Mouse (Mus musculus) embryonic facial prominence, embryonic 15.5 days (tissue): ENCODE measurements around the gene Trim8. TPM values are rescaled to one million over a fixed set of nuclear protein-coding genes. Genes with fewer than 3 reads are reported as not detected.
A peak's percentile ranks its signal among the peaks of the same experiment; 100 is the strongest.

Source experiments
- ATAC-seq: fragments of 200-750 bp; cut with Nextera tagmentation; 2 replicates; pipeline ENCODE4 v1.8.0; 2017; ENCODE audit warnings: low read depth, moderate TSS enrichment; ENCODE audit not compliant: insufficient number of reproducible peaks, low FRiP score, low TSS enrichment
- H3K27ac ChIP-seq: fragments of 300-500 bp; sonication (generic); replicated peaks from 2 replicates; pipeline ENCODE4 v1.5.1; 2015; ENCODE audit warnings: mild to moderate bottlenecking, inconsistent platforms
- H3K27me3 ChIP-seq: fragments of 300-500 bp; sonication (generic); 2 replicates; pipeline ENCODE4 v1.6.1; 2015; ENCODE audit warnings: inconsistent platforms
- H3K36me3 ChIP-seq: fragments of 300-500 bp; sonication (generic); 2 replicates; pipeline ENCODE4 v1.6.1; 2015; ENCODE audit warnings: mild to moderate bottlenecking, inconsistent platforms
- H3K4me1 ChIP-seq: fragments of 300-500 bp; sonication (generic); 2 replicates; pipeline ENCODE4 v1.6.1; 2015; ENCODE audit warnings: inconsistent platforms
- H3K4me2 ChIP-seq: fragments of 300-500 bp; sonication (generic); replicated peaks from 2 replicates; pipeline ENCODE4 v1.6.1; 2015; ENCODE audit warnings: mild to moderate bottlenecking, inconsistent platforms
- H3K4me3 ChIP-seq: fragments of 300-500 bp; sonication (generic); replicated peaks from 2 replicates; pipeline ENCODE4 v1.5.1; 2015; ENCODE audit warnings: mild to moderate bottlenecking, inconsistent platforms
- H3K9ac ChIP-seq: fragments of 300-500 bp; sonication (generic); 2 replicates; pipeline ENCODE4 v1.6.1; 2015; ENCODE audit warnings: inconsistent platforms
- H3K9me3 ChIP-seq: fragments of 300-500 bp; sonication (generic); replicated peaks from 2 replicates; pipeline ENCODE4 v1.6.1; 2016; ENCODE audit warnings: inconsistent platforms
- WGBS: fragments of 180-500 bp; shearing (Covaris S2); methylation state at CpG from one replicate; pipeline ENCODE4 v1.1.7; 2015; 5-methylcytosine and 5-hydroxymethylcytosine counted together
- polyA plus RNA-seq: library from polyadenylated mRNA; unstranded; fragments of >200 nt; fragmentation: Nextera tagmentation; extraction: Ambion mirVana; gene quantifications from 2 replicates; pipeline ENCODE4 v1.2.1, GENCODE M21; 2015

Trim8 gene
- polyA plus RNA-seq, 1 experiment from 2014 or later: 21.7 TPM

DNA sequence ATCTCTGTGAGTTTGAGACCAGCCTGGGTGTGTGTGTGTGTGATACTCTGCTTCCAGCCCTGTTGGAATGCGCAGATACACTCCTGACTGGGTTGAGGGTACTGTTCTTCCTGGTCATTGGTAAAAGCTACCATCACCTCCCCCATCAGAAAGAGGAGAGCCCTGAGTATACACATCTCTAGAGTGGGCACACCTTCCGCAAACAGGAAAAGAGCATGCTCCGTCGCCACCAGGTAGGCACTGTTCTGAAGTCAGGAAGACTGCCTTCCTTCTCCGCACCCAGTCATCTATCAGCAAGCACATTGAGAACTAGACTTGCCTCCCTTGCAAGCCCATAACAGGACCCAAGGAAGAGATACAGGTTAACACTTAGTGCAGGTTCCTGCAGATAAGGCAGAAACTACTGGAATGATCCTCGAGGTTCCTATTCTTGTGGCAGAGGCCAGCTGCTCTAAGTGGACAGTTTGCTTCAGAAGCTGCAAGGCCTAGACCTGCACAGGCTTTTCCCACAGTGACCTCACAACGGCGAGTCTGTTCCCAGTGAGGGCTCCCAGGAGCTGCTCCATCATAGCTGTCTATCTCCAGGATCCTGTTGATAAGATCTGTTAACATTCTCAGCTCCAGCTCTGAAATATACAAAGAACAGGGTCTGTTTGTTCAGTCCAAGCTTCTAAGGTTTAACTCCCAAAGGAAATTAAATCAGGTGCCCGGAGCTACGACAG is 20.7 kb upstream of the Trim8 start:
- H3K9ac ChIP-seq: no peak overlapping the region
- no peak overlapping the region for H3K4me2 ChIP-seq
- H3K27ac ChIP-seq: peak overlapping the region; percentile 87; the same call in 1 of the 2 replicates
- peaks cover 90% of the 10 kb centered on the region for H3K4me1 ChIP-seq
- WGBS: 59% methylated on average over 10 of the region's 10 CpGs
- H3K36me3 ChIP-seq: peaks cover 26% of the 10 kb centered on the region
- no peaks in the 10 kb centered on the region for H3K9me3 ChIP-seq
- no peak for ATAC-seq
- H3K4me3 ChIP-seq: no peak overlapping the region
- no peaks in the 10 kb centered on the region for H3K27me3 ChIP-seq

DNA sequence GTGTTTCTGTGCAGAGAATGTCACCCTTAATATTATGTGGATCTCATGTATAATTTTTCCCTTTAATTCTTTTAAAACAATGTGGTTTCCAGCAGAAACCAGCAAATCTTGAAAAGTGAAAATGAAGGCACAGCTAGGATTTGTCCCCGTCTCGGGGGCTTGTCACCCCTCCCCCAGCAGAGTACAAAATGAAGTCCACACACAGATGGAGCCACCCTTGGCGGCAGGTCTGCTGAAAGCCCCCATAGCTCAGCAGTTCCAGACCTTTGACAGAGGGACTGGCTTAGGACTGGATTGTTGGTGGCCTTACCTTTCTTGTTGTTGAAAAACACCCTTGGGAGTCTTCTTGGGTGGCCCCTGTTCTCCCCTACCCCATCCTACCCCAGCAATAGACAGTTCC is 20.1 kb upstream of the Trim8 start:
- ATAC-seq: no peak
- no peaks in the 10 kb centered on the region for H3K9me3 ChIP-seq
- H3K4me1 ChIP-seq: peaks cover 90% of the 10 kb centered on the region
- H3K27ac ChIP-seq: peak overlapping the region; percentile 60; the same call in 1 of the 2 replicates
- no peak overlapping the region for H3K9ac ChIP-seq
- H3K27me3 ChIP-seq: no peaks in the 10 kb centered on the region
- H3K4me2 ChIP-seq: no peak overlapping the region
- WGBS: 24% methylated on average over 3 of the region's 3 CpGs
- no peak overlapping the region for H3K4me3 ChIP-seq
- H3K36me3 ChIP-seq: peaks cover 27% of the 10 kb centered on the region; the same call in 1 of the 2 replicates

DNA sequence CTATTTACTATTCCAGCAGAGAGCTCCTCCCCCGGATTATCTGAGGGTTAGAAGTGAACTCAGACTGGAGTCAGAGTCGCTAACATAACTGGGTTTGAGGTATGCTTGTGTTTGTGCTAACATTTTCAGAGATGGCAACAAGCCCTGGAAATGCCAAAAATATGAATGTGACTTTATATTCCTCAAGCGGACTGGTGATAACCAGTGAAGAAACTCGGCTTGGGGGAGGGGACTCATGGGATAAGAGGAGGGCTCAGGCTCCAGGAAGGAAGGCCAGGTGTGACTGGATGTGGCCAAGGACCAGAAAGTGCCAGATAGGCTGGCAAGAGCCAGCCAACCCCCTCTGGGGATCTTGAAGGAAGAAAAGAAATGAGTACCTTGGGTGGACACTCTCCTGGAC is 19.7 kb upstream of the Trim8 start:
- Histone ChIP-seq H3K4me1 (peaks cover 90% of the 10 kb centered on the region), H3K9me3 (no peaks in the 10 kb centered on the region), H3K4me2 (no peak overlapping the region), H3K36me3 (peaks cover 31% of the 10 kb centered on the region), H3K4me3 (no peak overlapping the region), H3K9ac (no peak overlapping the region), H3K27ac (peak overlapping the region; percentile 60; the same call in 1 of the 2 replicates), H3K27me3 (no peaks in the 10 kb centered on the region)
- no peak for ATAC-seq
- 16% methylated on average over 4 of the region's 4 CpGs for WGBS

DNA sequence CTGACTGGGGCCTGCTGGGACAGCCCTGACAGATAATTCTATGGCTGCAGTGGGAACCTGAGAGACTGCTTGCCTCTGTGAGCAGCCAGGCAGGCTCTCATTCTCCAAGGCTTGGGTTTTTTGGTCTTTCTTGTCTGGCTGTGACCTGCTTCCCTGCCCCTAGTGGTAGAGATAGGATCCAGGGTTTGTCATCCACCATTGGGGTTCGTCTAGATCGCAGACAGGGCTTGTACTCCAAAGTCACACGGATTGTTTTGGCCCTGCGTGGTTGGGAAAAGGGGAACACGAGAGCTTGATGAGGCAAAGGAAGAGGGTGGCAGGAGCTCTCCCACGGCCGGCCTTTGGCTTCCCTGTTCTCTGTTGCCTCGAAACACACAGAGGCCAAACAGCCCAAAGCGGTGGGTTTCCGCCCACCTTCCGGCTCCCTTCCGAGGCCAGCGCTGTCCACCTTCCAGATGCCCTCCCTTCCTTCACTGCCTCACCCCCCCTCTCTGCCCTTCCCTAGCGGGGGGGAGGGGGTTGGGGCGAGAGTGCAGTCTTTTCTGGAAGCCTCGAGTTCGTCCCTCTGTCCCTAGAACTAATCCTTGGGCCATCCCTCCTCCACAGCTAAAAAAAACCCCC is 18.5 kb upstream of the Trim8 start:
- Histone ChIP-seq H3K36me3 (peaks cover 43% of the 10 kb centered on the region), H3K4me2 (no peak overlapping the region), H3K9me3 (no peaks in the 10 kb centered on the region), H3K4me3 (no peak overlapping the region), H3K27ac (0 out of 2 replicates have a peak overlapping the region, but pooled peaks have one; percentile 11), H3K9ac (no peak overlapping the region), H3K4me1 (peaks cover 78% of the 10 kb centered on the region), H3K27me3 (no peaks in the 10 kb centered on the region)
- 46% methylated on average over 17 of the region's 17 CpGs for WGBS
- no peak for ATAC-seq

DNA sequence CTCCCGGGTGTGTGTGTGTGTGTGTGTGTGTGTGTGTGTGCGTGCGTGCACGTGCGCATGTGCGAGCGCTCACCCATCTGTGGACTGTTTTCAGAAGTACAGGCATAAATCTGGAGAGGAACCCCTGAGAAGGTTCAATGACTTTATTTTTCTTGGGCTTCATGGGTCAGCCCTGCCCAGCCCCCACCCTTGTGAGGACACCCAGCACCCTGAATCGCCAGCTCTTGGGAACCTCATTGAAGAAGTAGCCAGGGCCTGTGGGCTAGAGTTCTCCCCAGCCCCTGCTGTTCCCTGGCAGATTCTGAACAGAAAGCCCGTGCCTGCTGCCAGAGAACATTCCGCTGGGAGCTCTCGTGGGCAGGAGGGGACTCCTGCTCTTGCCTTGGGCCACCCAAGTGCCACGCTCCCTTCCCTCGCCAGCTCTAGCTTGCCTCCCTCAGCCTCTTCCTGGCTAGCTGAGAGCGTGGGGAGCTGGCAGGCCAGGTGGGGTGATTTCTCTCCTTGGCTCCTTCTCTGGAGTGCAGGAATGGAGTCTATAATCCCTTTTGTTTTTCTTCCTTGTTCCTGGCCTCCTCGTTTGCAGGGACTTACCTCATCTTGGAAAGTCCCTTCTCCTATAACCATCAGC is 17.7 kb upstream of the Trim8 start:
- no peak for ATAC-seq
- WGBS: 62% methylated on average over 15 of the region's 15 CpGs
- no peak overlapping the region for H3K9ac ChIP-seq
- H3K27me3 ChIP-seq: no peaks in the 10 kb centered on the region
- H3K9me3 ChIP-seq: no peaks in the 10 kb centered on the region
- H3K4me1 ChIP-seq: peaks cover 70% of the 10 kb centered on the region
- no peak overlapping the region for H3K4me3 ChIP-seq
- H3K4me2 ChIP-seq: no peak overlapping the region
- H3K36me3 ChIP-seq: peaks cover 37% of the 10 kb centered on the region
- H3K27ac ChIP-seq: peak overlapping the region; percentile 77

DNA sequence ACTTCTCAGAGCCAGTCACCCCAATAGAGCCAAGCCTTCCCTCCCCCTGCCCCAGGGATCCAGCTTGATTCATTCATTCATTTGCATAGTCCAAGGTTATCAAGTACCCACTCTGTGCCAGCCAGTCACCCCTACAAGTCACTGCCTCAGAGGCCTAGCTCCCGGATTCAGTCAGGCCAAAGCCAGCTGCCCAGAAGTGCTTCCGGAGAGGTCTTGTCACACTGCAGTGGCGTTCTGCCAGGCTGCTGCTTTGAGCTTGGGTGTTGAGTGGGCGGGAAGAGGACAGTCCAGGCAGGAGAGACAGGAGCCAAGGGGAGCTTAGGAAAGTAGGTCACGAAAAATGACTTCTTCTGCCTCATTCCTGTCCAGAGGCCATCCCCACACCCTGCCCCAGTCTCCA is 17.0 kb upstream of the Trim8 start:
- Histone ChIP-seq H3K4me3 (no peak overlapping the region), H3K4me2 (no peak overlapping the region), H3K27ac (peak overlapping the region; percentile 77), H3K4me1 (peaks cover 63% of the 10 kb centered on the region), H3K36me3 (peaks cover 34% of the 10 kb centered on the region), H3K9me3 (no peaks in the 10 kb centered on the region), H3K27me3 (no peaks in the 10 kb centered on the region), H3K9ac (no peak overlapping the region)
- no peak for ATAC-seq
- WGBS: 46% methylated on average over 5 of the region's 5 CpGs

DNA sequence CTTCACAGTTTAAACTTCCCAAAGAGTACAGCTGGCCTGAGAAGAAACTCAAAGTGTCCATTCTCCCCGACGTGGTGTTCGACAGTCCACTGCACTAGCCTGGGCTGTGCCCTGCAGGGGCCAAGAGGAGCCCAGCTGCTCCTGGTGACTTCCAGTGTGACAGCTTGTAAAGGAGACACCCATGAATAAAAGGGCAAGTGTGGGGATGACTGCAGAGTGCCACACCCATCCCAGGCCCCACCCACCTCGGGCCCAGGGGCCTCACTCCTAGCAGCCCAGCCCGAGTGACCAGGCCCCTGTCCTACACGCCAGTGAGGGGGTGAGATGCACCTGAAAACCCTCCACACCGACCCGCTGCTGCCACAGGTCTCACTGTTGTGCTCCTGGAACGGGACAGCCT is 15.7 kb upstream of the Trim8 start:
- Histone ChIP-seq H3K9me3 (no peaks in the 10 kb centered on the region), H3K27ac (no peak overlapping the region), H3K9ac (no peak overlapping the region), H3K4me3 (no peak overlapping the region), H3K36me3 (peaks cover 27% of the 10 kb centered on the region), H3K4me1 (peaks cover 55% of the 10 kb centered on the region), H3K27me3 (no peaks in the 10 kb centered on the region), H3K4me2 (no peak overlapping the region)
- WGBS: 65% methylated on average over 9 of the region's 9 CpGs
- ATAC-seq: no peak

DNA sequence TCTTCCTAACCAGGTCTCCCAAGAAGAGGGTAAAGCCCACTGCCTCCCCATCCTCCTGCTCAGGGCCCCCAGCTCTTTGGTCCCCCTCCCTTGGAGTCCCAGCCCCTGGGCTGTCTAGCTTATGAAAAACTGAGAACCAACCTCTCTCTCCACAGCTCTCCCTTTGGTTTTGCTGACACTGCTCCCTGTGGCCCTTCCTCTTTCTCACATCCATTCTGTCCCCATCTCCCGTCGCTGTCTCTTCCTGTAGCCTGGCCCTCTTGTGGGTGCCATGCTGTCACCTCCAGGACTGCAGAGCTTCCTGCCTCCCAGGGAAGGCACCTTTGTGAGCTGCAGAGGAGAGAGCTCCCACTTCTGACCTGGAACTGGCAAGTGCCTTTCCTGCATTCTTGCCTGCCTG is 14.8 kb upstream of the Trim8 start:
- H3K4me1 ChIP-seq: peaks cover 47% of the 10 kb centered on the region
- no peak for ATAC-seq

DNA sequence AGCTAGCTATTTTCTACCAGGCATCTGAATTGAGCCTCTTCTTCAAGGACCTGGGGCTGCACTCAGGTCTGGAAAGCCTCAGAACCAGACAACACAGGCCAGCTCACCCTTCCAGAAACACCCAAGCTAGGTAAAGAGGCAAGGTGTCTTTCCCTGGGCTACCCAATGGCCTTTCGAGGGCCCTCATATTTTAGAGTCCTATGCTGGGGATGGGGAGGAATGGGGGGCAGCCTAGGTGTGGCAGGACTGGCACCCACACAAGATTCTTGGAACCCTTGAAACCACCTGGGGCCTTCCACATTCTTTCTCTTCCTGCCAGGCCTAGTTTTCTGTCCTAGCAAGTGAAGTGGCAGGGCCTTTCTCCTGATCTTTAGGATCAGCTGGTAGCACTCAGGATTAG is 12.1 kb upstream of the Trim8 start:
- no peak overlapping the region for H3K4me2 ChIP-seq
- 100% methylated on average over 1 of the region's 1 CpGs for WGBS
- H3K9ac ChIP-seq: no peak overlapping the region
- H3K9me3 ChIP-seq: no peaks in the 10 kb centered on the region
- H3K27me3 ChIP-seq: no peaks in the 10 kb centered on the region
- no peak overlapping the region for H3K4me3 ChIP-seq
- ATAC-seq: no peak
- peaks cover 22% of the 10 kb centered on the region for H3K4me1 ChIP-seq
- H3K27ac ChIP-seq: peak overlapping the region; percentile 28; the same call in 1 of the 2 replicates
- peaks cover 27% of the 10 kb centered on the region for H3K36me3 ChIP-seq

More for the DNA sequence above, 14.8 kb upstream of the Trim8 start:
- H3K27ac ChIP-seq: no peak overlapping the region
- WGBS: 55% methylated on average over 2 of the region's 2 CpGs
- H3K9ac ChIP-seq: no peak overlapping the region
- H3K36me3 ChIP-seq: peaks cover 27% of the 10 kb centered on the region
- H3K4me3 ChIP-seq: no peak overlapping the region
- H3K4me2 ChIP-seq: no peak overlapping the region
- H3K9me3 ChIP-seq: no peaks in the 10 kb centered on the region
- no peaks in the 10 kb centered on the region for H3K27me3 ChIP-seq

DNA sequence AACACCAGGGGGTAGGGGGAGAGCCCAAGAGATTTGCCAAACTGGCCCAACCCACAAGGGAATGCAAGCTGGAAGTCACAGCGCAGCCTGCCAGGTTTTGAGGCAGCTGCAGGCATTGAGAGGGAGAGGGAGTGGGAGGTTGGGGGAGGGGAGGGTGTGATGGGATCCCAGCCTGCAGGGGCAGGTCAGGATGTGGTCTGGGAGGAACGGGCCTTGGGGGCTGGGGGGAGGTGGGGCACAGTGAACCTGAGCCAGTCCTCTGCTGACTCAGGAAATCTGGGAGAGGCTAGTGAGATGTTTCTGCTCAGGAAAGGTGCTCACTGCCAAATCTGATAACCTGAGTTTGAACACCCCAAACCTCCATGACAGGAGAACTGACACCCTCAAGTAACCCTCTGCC is 10.9 kb upstream of the Trim8 start:
- no peak overlapping the region for H3K4me3 ChIP-seq
- no peaks in the 10 kb centered on the region for H3K27me3 ChIP-seq
- ATAC-seq: peak; percentile 73; the same call in 1 of the 2 replicates
- H3K9me3 ChIP-seq: no peaks in the 10 kb centered on the region
- 5% methylated on average over 2 of the region's 2 CpGs for WGBS
- no peak overlapping the region for H3K9ac ChIP-seq
- H3K4me2 ChIP-seq: no peak overlapping the region
- H3K27ac ChIP-seq: no peak overlapping the region
- peaks cover 10% of the 10 kb centered on the region for H3K4me1 ChIP-seq
- H3K36me3 ChIP-seq: peaks cover 23% of the 10 kb centered on the region

DNA sequence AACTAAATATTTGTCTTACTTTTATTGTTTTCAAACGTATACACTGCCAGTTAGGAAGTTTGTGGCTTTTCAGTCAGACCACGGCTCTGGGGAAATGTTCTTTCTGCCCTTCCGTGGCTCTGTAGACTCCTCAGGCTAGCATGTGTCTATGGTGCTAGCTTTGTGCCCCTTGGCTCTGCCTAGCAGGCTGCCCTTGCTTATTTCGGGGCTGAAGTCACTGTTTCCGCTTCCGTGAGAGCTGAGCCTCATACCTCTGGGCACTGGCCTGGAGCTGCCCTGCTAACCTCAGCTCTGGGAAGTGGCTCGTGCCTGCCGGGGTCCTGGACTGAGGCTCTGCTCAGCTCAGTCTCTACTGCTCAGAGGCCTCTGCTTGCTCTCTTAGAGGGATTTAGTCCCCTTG is 6.4 kb upstream of the Trim8 start:
- ATAC-seq: no peak

More for the DNA sequence above, 6.4 kb upstream of the Trim8 start:
- Histone ChIP-seq H3K36me3 (no peaks in the 10 kb centered on the region), H3K27ac (no peak overlapping the region), H3K4me1 (peaks cover 8% of the 10 kb centered on the region), H3K9ac (no peak overlapping the region), H3K4me3 (no peak overlapping the region), H3K27me3 (no peaks in the 10 kb centered on the region), H3K9me3 (no peaks in the 10 kb centered on the region), H3K4me2 (no peak overlapping the region)
- 75% methylated on average over 8 of the region's 8 CpGs for WGBS
